ENCODE assay signal across 22 mouse cellular contexts in the genomic region with DNA sequence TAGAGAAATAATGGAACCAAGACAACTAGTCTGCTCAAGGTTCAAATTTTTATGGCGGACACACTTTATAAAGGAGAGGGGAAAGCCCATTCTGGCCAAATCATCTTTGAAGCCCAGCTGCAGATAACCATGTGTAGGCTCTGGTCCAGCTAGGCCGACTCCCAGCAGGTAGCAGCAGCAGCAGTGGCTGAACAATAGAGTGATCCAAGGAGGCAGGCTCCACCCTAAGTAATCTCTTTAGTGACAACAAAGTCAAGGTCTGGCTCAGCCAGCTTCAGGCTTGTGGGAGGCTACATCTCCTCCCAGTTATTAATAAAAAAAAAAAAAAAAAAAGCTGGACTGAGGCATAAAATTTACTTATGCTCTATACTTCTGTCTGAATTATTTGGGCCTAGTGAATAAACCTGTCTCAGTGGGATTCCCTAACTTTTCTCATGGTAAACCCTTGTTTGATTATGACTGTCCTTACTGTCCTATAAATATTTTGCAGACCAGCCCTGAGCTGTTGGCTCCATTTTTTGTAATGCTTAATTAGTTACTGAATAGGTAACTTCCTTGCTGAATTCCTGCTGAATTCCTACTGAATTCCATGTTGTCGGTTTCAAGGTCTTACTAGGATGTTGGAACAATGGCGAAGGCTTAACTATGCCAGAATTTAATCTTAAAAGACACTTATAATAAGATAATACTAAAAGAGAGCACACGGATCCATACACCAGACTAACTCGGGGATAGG.
"Had no signal": no experiment of that assay in that cellular context is flagged by ENCODE, and none has a peak within 500 bp of the region (broad histone marks: within the 10 kb centered on the region; RNA-seq: fewer than 3 reads in every experiment).

No protein-coding gene starts in this region.

- H3K36me3 ChIP-seq: heart, embryonic 10.5 days; heart, embryonic 12.5 days; hindbrain, embryonic 10.5 days; hindbrain, embryonic 12.5 days; intestine, embryonic 15.5 days; limb, embryonic 10.5 days; limb, embryonic 12.5 days; liver, embryonic 13.5 days; liver, embryonic 15.5 days had no signal

- H3K27me3 ChIP-seq: heart, embryonic 12.5 days; hindbrain, embryonic 12.5 days; intestine, embryonic 15.5 days; limb, embryonic 12.5 days; liver, embryonic 13.5 days; liver, embryonic 15.5 days had no signal

- DNase-seq: gastrocnemius, adult 2 months; gastrocnemius, postnatal 10 days; gastrocnemius, postnatal 25 days; heart, adult 18-20 months; heart, postnatal 10 days; heart, postnatal 4 days; kidney, adult 18-20 months; kidney, adult 8-10 months; kidney, postnatal 10 days; kidney, postnatal 25 days; layer of hippocampus, adult 9-11 months; layer of hippocampus, postnatal 36 days; liver; liver, embryonic 13.5 days had no signal

- H3K4me3 ChIP-seq: gastrocnemius, adult 2 months; heart, embryonic 10.5 days; heart, embryonic 12.5 days; hindbrain, embryonic 10.5 days; hindbrain, embryonic 12.5 days; intestine, embryonic 15.5 days; limb, embryonic 10.5 days; limb, embryonic 12.5 days; liver, embryonic 13.5 days; liver, embryonic 15.5 days had no signal

- H3K9me3 ChIP-seq: heart, embryonic 10.5 days; hindbrain, embryonic 10.5 days; hindbrain, embryonic 12.5 days; intestine, embryonic 15.5 days; limb, embryonic 10.5 days; limb, embryonic 12.5 days; liver, embryonic 13.5 days; liver, embryonic 15.5 days had no signal

- H3K4me1 ChIP-seq: heart, embryonic 10.5 days; heart, embryonic 12.5 days; hindbrain, embryonic 10.5 days; hindbrain, embryonic 12.5 days; intestine, embryonic 15.5 days; limb, embryonic 10.5 days; limb, embryonic 12.5 days; liver, embryonic 13.5 days; liver, embryonic 15.5 days had no signal
